Mouse (Mus musculus): ENCODE results near the gene Mvk.

The Mvk gene

DNA sequence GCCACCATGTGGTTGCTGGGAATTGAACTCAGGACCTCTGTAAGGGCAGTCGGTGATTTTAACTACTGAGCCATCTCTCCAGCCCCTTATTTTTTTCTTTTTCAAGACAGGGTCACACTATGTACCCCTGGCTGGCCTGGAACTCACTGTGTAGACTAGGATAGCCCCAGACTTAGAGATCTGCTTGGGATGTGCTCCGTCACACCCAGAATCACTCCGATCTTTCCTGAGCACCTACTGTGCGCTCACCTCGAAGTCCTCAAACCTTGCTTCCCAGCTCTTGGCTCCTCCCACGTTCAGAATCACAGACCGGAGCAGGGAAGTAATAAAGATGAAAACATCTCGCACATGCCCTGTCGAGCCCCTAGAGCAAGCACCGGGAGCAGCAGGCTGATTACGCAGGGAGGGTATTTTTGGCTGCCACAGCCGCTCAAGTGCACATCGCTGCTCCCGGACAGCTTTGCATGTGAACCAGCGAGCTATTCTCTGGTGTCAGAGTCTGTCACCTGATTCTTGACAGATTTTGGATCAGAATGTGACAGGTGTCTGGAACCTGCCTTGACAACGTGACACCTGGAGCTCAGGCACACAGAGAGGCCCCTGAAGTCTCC lies 13.0 kb downstream of the Mvk start:
- no peak for DNase-seq (ENCODE audit: low read depth, low spot score)

DNA sequence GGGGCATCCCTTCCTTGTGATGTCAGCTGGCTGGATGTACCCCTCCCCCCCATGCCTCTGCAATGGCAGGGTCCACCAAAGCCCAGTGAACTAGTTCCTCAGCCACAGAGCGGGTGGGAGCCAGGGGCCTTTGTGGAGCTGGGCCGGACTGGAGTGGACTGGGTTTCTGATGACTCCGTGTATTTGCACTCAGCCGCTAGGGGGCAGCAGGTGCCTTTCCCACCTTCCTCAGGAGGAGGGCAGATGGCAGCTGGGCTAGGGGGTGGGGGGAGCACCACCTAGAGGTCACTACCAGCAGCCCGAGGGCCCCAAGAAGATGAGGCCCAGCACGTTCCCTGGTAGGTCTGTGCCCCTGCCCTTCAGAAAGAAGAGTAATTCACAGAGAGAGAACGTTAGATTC lies 17.2 kb downstream of the Mvk start:
- peak; percentile 79 for DNase-seq (ENCODE audit: low read depth, low spot score)

GRCm38 (mm10) chr5:114462067-114463040 lies 18.3 kb downstream of the Mvk start:
- no peak for DNase-seq (ENCODE audit: low read depth, low spot score)

- no peak for DNase-seq (ENCODE audit: low read depth, low spot score)
These were observed 20.5 kb downstream of the Mvk start for GRCm38 (mm10) chr5:114464561-114464960.

DNA sequence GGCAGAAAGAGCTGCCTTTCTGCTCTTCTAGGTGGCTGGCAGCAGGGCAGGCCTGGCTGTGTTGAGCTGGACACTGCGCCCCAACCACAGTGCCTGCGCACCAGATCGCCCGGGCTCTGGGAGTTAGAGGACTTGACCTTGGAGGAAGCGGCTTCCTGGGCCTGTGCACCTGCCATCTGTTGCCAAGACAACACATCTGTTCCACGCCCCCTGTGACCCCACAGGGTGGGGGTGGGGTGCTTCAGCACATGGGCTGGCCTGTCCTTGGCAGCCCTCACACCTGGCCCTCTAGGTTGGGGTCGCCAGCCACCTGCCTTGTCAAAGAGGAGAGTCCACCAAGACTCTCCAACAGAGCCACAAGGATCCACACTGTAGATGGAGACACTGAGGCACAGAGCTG lies 21.6 kb downstream of the Mvk start:
- DNase-seq (ENCODE audit: low read depth, low spot score): no peak

DNA sequence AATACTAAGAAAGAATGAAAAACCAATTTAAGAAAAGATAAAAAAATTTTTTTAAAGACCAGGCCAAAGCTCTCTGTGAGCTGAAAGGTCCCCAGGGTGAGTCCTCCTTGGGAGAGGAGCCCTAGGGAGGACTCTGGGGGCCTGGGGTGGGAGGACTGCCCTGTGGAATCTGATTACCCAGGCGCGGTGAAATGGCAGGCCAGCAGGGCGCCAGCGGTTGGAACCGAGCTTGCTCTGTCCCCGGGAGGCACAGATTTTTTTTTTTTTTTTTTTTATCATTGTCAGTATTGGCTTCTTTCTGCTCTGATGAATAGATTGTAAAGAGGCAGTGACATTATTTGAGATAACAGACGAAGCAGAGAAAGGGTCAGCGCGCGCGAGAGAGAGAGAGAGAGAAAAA lies 22.9 kb downstream of the Mvk start:
- no peak for DNase-seq (ENCODE audit: low read depth, low spot score)

DNA sequence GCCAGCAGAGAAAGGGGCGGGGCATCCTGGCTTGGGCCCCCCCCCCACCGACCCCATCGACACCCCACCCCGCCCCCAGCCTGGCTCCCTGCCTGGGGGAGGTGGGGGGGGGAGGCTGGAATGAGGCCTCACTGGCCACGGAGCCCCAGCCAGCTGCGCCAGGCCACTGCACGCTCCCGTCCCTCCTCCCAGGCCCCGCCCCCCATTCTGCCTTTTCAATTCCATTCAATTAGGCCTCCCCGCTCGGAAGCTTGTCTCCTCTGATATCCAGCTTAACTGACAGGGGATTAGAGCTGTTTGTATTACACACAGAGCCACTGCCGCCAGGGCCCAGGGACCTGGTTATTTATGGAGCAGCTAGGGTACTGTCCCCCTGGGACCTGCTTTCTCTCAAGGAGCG lies 23.4 kb downstream of the Mvk start:
- no peak for DNase-seq (ENCODE audit: low read depth, low spot score)

- DNase-seq (ENCODE audit: low read depth, low spot score): no peak
These were observed 23.9 kb downstream of the Mvk start for GRCm38 (mm10) chr5:114468007-114468406.

DNA sequence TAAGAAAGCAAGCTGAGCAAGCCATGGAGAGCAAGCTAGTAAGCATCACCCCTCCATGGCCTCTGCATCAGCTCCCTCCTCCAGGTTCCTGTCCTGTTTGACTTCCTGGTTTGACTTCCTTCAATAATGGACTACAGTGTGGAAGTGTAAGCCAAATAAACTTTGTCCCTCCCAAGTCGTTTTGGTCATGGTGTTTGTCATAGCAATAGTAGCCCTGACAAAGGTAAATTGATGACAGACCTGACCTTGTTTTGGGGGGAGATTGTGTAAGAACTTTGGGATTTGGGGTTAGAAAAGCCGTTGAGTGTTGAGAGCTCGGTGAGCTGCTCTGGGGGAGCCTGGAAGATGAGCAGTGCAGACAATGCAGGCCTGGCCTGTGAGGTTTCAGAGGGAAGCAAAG lies 26.3 kb downstream of the Mvk start:
- no peak for DNase-seq (ENCODE audit: low read depth, low spot score)

GRCm38 (mm10) chr5:114474741-114475491 lies 30.8 kb downstream of the Mvk start:
- no peak for DNase-seq (ENCODE audit: low read depth, low spot score)

- DNase-seq (ENCODE audit: low read depth, low spot score): no peak
These were observed 34.2 kb downstream of the Mvk start for GRCm38 (mm10) chr5:114478267-114478666.

DNA sequence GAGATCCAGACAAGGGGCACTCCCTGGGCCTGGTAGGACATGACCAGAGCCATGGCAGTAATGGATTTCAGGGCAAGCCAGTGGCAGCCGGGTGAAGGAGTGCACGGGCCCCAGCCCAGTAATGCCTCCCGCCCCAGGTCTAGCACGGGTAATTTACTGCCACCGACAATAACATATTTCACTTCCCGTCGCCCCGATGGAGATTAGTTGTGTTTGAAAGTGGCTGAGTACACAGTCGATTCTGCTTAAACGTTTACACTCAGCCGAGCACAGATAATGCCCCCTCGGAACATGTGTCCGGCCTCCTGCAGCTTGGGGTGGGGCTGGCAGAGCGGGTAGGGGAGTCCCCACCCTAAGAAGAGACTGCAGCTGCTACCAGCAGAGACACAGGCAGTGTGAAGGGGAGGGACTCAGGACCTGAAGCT lies 38.5 kb downstream of the Mvk start:
- DNase-seq (ENCODE audit: low read depth, low spot score): peak; percentile 28

DNA sequence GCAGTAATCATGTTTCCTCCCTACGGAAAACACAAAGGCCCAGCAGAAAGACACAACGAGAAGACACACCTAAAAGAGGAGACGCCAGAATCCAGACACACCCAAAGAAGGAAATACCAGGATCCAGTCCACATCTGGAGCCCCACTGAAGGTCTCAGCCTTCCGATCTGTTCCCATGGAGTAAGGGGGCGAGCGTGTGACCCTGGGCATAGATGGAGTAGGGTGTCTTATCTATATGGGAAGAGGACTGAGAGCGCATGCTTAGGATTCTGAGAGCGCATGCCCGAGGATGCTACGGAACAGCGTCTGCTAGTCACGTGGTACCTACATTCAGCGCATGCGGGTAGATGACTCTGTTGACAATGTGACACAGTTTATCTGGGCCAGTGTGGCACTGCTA lies 41.6 kb downstream of the Mvk start:
- DNase-seq (ENCODE audit: low read depth, low spot score): no peak

- DNase-seq (ENCODE audit: low read depth, low spot score): no peak
These were observed 45.5 kb downstream of the Mvk start for GRCm38 (mm10) chr5:114489570-114489969.

DNA sequence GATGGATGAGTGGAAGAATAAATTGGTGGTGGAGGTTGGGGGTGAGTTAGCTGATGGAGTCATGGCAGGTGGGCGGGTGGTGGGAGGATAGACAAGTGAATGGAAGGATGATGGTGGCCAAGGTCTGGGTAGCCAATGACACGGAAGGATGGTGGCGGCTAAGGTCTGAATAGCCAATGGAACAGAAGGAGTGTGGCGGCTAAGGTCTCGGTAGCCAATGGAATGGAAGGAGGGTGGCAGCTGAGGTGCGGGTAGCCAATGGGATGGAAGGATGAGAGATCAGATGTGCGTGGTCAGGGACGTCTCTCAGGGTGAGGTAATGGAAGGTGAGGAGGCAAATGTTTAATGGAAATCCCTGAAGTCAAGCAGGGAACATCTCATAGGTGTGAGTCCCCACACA lies 46.2 kb downstream of the Mvk start:
- no peak for DNase-seq (ENCODE audit: low read depth, low spot score)

DNA sequence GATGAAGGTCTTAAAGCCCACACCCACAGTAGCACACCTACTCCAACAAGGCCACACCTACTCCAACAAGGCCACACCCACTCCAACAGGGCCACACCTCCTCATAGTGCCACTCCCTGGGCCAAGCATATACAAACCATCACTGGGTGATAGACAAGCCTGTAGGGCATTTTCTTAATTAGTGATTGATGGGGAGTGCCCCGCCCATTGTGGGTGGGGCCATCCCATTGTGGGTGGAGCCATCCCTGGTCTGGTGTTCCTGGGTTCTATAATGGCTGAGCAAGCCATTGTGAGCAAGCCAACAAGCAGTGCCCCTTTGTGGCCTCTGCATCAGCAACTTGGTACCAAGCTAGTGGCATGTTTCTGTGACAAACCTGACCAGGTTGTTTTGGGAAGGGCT lies 50.7 kb downstream of the Mvk start:
- no peak for DNase-seq (ENCODE audit: low read depth, low spot score)

GRCm38 (mm10) chr5:114501252-114501651 lies 57.2 kb downstream of the Mvk start:
- DNase-seq (ENCODE audit: low read depth, low spot score): no peak

DNA sequence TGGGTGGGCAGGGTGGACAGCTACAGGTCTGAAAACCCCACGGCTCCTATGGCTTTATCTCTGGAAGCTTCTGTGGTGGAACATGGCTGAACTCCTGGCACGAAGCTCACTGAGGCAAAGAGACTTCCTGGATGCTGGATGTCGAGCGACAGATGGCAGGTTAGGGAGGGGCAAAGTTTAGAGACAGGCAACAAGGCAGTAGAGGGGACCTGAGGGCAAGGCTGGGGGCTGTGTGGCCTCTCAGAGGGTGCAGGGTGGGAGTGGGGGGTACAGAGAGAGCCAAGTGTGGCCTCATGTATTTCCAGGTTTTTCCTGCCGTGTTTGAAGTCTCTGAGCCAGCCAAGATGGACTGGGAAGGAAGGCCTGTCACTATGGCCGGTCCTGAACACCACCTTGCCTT lies 60.8 kb downstream of the Mvk start:
- peak; percentile 46 for DNase-seq (ENCODE audit: low read depth, low spot score)

DNA sequence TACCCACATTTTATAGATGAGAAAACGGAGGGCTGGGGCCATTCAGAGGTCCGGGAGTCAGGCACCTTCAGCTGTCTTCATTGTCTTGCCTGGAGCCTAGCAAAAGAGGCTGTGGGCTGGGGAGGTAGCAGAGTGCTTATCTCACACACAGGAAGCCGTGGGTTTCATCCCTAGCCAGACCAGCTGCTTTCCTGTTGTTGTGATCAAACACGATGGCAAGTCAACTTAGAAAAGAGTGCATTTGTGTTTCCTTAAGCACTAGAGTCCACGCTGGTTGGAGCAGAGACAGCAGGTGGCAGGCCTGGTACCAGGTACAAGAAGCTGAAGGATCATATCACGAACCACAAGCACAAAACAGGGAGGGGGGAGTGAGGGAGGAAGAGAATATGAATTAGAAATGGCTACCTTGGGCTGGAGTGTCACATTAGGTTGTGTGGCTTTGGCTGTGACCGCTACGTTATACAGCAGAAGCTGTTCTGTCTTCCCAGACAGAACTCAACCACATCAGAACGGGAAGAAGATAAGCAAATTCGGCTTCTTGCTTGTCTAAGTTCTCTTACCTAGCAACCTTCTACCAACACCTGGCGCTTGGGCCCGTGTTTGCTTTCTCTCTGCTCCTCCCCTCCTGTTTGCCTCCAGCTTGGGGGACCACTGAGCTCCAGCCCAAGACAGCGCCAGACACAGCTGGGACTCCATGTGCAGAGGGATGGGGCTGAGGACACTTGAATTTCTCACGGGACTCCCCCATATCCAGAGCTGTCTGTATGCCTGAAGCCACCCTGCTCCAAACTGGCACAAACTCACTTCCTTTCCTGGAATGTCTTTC lies 61.4 kb downstream of the Mvk start:
- peak; percentile 84 for DNase-seq (ENCODE audit: low read depth, low spot score)

DNA sequence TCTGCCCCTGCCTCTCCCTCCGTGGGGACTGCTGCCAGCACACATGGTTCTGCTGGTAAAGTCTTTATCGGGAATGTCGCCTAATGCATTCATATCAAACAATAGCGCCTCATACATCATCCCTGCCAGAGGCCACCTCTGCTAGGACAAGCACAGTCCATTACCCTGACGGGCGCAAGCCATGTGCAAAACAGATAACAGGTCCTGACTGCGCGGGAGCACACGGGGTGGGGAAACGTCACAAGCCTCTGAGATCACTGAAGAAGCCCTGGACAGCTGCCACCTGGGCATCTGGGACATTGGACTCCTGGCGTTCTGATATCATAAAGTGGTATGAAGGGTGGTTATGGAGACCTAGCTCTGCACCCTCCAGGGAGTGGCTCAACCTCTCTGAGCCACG lies 63.3 kb downstream of the Mvk start:
- no peak for DNase-seq (ENCODE audit: low read depth, low spot score)

GRCm38 (mm10) chr5:114507964-114508363 lies 63.9 kb downstream of the Mvk start:
- DNase-seq (ENCODE audit: low read depth, low spot score): no peak

All from CD4-positive helper T cell, adult 2 months (primary cell).